Mouse (Mus musculus): ENCODE measurements around the gene Rab3gap2. TPM values are rescaled to one million over a fixed set of nuclear protein-coding genes. Genes with fewer than 3 reads are reported as not detected.

Rab3gap2 gene
- 21.0 and 22.3 TPM in 2 replicates for polyA plus RNA-seq (2014; fragmentation: Nextera tagmentation; extraction: Ambion mirVana)

GRCm38 (mm10) chr1:185203909-185204661, at the start of gene Rab3gap2:
TSS of gene Rab3gap2 (plus strand) at chr1:185204117.
- Histone ChIP-seq H3K9me3 (ENCODE audit: control insufficient read depth, low read length) (no peaks in the 10 kb centered on the region), H3K9ac (ENCODE audit: low read length) (peak within 1 kb of the TSS; percentile 83), H3K4me1 (ENCODE audit: control insufficient read depth, insufficient read depth, low read length) (peaks cover 16% of the 10 kb centered on the region), H3K4me3 (ENCODE audit: low read depth, low read length) (peak within 1 kb of the TSS; percentile 87), H3K27ac (ENCODE audit: low read depth, low read length) (peak within 1 kb of the TSS; percentile 0; the same call in 1 of the 2 replicates), H3K27me3 (ENCODE audit: control insufficient read depth, insufficient read depth, low read length) (no peaks in the 10 kb centered on the region), H3K36me3 (ENCODE audit: control insufficient read depth, insufficient read depth, low read length) (no peaks in the 10 kb centered on the region), H3K4me2 (peak within 1 kb of the TSS; percentile 92)
- WGBS = under 1% methylated on average over 57 of the region's 57 CpGs
- DNase-seq (ENCODE audit: low spot score, missing footprints) (peak; percentile 100), ATAC-seq (ENCODE audit: low FRiP score) (peak; percentile 96)

- Histone ChIP-seq H3K36me3 (ENCODE audit: control insufficient read depth, insufficient read depth, low read length) (no peaks in the 10 kb centered on the region), H3K9me3 (ENCODE audit: control insufficient read depth, low read length) (no peaks in the 10 kb centered on the region), H3K4me2 (no peak overlapping the region), H3K27me3 (ENCODE audit: control insufficient read depth, insufficient read depth, low read length) (no peaks in the 10 kb centered on the region), H3K27ac (ENCODE audit: low read depth, low read length) (no peak overlapping the region), H3K4me3 (ENCODE audit: low read depth, low read length) (no peak overlapping the region), H3K9ac (ENCODE audit: low read length) (no peak overlapping the region), H3K4me1 (ENCODE audit: control insufficient read depth, insufficient read depth, low read length) (no peaks in the 10 kb centered on the region)
- 83% methylated on average over 5 of the region's 5 CpGs for WGBS
- ATAC-seq (ENCODE audit: low FRiP score) (no peak), DNase-seq (ENCODE audit: low spot score, missing footprints) (peak; percentile 73)
Measured at GRCm38 (mm10) chr1:185173641-185174040, 30.3 kb upstream of the Rab3gap2 start.

- Histone ChIP-seq H3K9ac (ENCODE audit: low read length) (no peak overlapping the region), H3K36me3 (ENCODE audit: control insufficient read depth, insufficient read depth, low read length) (no peaks in the 10 kb centered on the region), H3K4me2 (no peak overlapping the region), H3K9me3 (ENCODE audit: control insufficient read depth, low read length) (no peaks in the 10 kb centered on the region), H3K4me1 (ENCODE audit: control insufficient read depth, insufficient read depth, low read length) (no peaks in the 10 kb centered on the region), H3K27me3 (ENCODE audit: control insufficient read depth, insufficient read depth, low read length) (no peaks in the 10 kb centered on the region), H3K4me3 (ENCODE audit: low read depth, low read length) (no peak overlapping the region), H3K27ac (ENCODE audit: low read depth, low read length) (no peak overlapping the region)
- ATAC-seq (ENCODE audit: low FRiP score) (no peak), DNase-seq (ENCODE audit: low spot score, missing footprints) (peak; percentile 47)
- WGBS = 85% methylated on average over 6 of the region's 6 CpGs
Measured at GRCm38 (mm10) chr1:185177860-185178259, 26.1 kb upstream of the Rab3gap2 start.

- Histone ChIP-seq H3K27ac (ENCODE audit: low read depth, low read length) (no peak overlapping the region), H3K4me2 (no peak overlapping the region; the same call in 1 of the 2 replicates), H3K9me3 (ENCODE audit: control insufficient read depth, low read length) (no peaks in the 10 kb centered on the region), H3K36me3 (ENCODE audit: control insufficient read depth, insufficient read depth, low read length) (no peaks in the 10 kb centered on the region), H3K9ac (ENCODE audit: low read length) (no peak overlapping the region), H3K4me3 (ENCODE audit: low read depth, low read length) (no peak overlapping the region), H3K4me1 (ENCODE audit: control insufficient read depth, insufficient read depth, low read length) (peaks cover 3% of the 10 kb centered on the region; the same call in 1 of the 2 replicates), H3K27me3 (ENCODE audit: control insufficient read depth, insufficient read depth, low read length) (no peaks in the 10 kb centered on the region)
- DNase-seq (ENCODE audit: low spot score, missing footprints) = peak; percentile 44
- no peak for ATAC-seq (ENCODE audit: low FRiP score)
- WGBS = 41% methylated on average over 9 of the region's 9 CpGs
Measured at GRCm38 (mm10) chr1:185183591-185184330, 20.2 kb upstream of the Rab3gap2 start.

- H3K4me2 ChIP-seq = no peak overlapping the region
- H3K27me3 ChIP-seq (ENCODE audit: control insufficient read depth, insufficient read depth, low read length) = no peaks in the 10 kb centered on the region
- ATAC-seq (ENCODE audit: low FRiP score) = no peak
- WGBS = 75% methylated on average over 9 of the region's 9 CpGs
- no peak overlapping the region for H3K9ac ChIP-seq (ENCODE audit: low read length)
- H3K4me3 ChIP-seq (ENCODE audit: low read depth, low read length) = no peak overlapping the region
- H3K36me3 ChIP-seq (ENCODE audit: control insufficient read depth, insufficient read depth, low read length) = no peaks in the 10 kb centered on the region
- peak; percentile 10 for DNase-seq (ENCODE audit: low spot score, missing footprints)
- no peak overlapping the region for H3K27ac ChIP-seq (ENCODE audit: low read depth, low read length)
- H3K9me3 ChIP-seq (ENCODE audit: control insufficient read depth, low read length) = no peaks in the 10 kb centered on the region
- H3K4me1 ChIP-seq (ENCODE audit: control insufficient read depth, insufficient read depth, low read length) = peaks cover 3% of the 10 kb centered on the region; the same call in 1 of the 2 replicates
Measured at GRCm38 (mm10) chr1:185185556-185185955, 18.4 kb upstream of the Rab3gap2 start.

GRCm38 (mm10) chr1:185187135-185187785, 16.7 kb upstream of the Rab3gap2 start:
- ATAC-seq (ENCODE audit: low FRiP score) (peak; percentile 53; the same call in 1 of the 2 replicates), DNase-seq (ENCODE audit: low spot score, missing footprints) (peak; percentile 87)
- Histone ChIP-seq H3K9ac (ENCODE audit: low read length) (no peak overlapping the region), H3K4me2 (no peak overlapping the region), H3K27me3 (ENCODE audit: control insufficient read depth, insufficient read depth, low read length) (no peaks in the 10 kb centered on the region), H3K36me3 (ENCODE audit: control insufficient read depth, insufficient read depth, low read length) (no peaks in the 10 kb centered on the region), H3K4me3 (ENCODE audit: low read depth, low read length) (no peak overlapping the region), H3K27ac (ENCODE audit: low read depth, low read length) (no peak overlapping the region), H3K4me1 (ENCODE audit: control insufficient read depth, insufficient read depth, low read length) (peaks cover 3% of the 10 kb centered on the region; the same call in 1 of the 2 replicates), H3K9me3 (ENCODE audit: control insufficient read depth, low read length) (no peaks in the 10 kb centered on the region)
- 69% methylated on average over 13 of the region's 13 CpGs for WGBS

GRCm38 (mm10) chr1:185189901-185190300, 14.0 kb upstream of the Rab3gap2 start:
- Histone ChIP-seq H3K9me3 (ENCODE audit: control insufficient read depth, low read length) (no peaks in the 10 kb centered on the region), H3K36me3 (ENCODE audit: control insufficient read depth, insufficient read depth, low read length) (no peaks in the 10 kb centered on the region), H3K4me3 (ENCODE audit: low read depth, low read length) (no peak overlapping the region), H3K4me1 (ENCODE audit: control insufficient read depth, insufficient read depth, low read length) (no peaks in the 10 kb centered on the region), H3K9ac (ENCODE audit: low read length) (no peak overlapping the region), H3K4me2 (no peak overlapping the region), H3K27me3 (ENCODE audit: control insufficient read depth, insufficient read depth, low read length) (no peaks in the 10 kb centered on the region), H3K27ac (ENCODE audit: low read depth, low read length) (no peak overlapping the region)
- no peak for ATAC-seq (ENCODE audit: low FRiP score)
- WGBS = 93% methylated on average over 9 of the region's 9 CpGs
- DNase-seq (ENCODE audit: low spot score, missing footprints) = no peak

GRCm38 (mm10) chr1:185192087-185192486, 11.8 kb upstream of the Rab3gap2 start:
- Histone ChIP-seq H3K4me2 (no peak overlapping the region), H3K9ac (ENCODE audit: low read length) (no peak overlapping the region), H3K27ac (ENCODE audit: low read depth, low read length) (no peak overlapping the region), H3K4me3 (ENCODE audit: low read depth, low read length) (no peak overlapping the region), H3K9me3 (ENCODE audit: control insufficient read depth, low read length) (no peaks in the 10 kb centered on the region), H3K36me3 (ENCODE audit: control insufficient read depth, insufficient read depth, low read length) (no peaks in the 10 kb centered on the region), H3K27me3 (ENCODE audit: control insufficient read depth, insufficient read depth, low read length) (no peaks in the 10 kb centered on the region), H3K4me1 (ENCODE audit: control insufficient read depth, insufficient read depth, low read length) (no peaks in the 10 kb centered on the region)
- peak; percentile 53 for DNase-seq (ENCODE audit: low spot score, missing footprints)
- 89% methylated on average over 8 of the region's 8 CpGs for WGBS
- no peak for ATAC-seq (ENCODE audit: low FRiP score)
